Mouse (Mus musculus) spleen, postnatal 10 days (tissue): ENCODE measurements around the gene Slc27a2.

Experiments used
- DNase-seq, 2 experiments: peaks; one replicate each; pipeline ENCODE4 v3.0.0; 2021 to 2022; ENCODE audit warnings: low spot score in 2 of 2

Slc27a2 gene

GRCm38 (mm10) chr2:126553291-126553639 is 1.1 kb downstream of the Slc27a2 start:
- peak in 1 of 2 experiments; percentile 16 for DNase-seq

- no peak for DNase-seq
Measured at GRCm38 (mm10) chr2:126555533-126555932, 3.3 kb downstream of the Slc27a2 start.

GRCm38 (mm10) chr2:126560094-126560493 is 7.9 kb downstream of the Slc27a2 start:
- DNase-seq, result no peak

- DNase-seq, result no peak
Measured at GRCm38 (mm10) chr2:126563411-126564105, 11.4 kb downstream of the Slc27a2 start.

- no peak for DNase-seq
Measured at GRCm38 (mm10) chr2:126572163-126572562, 20.0 kb downstream of the Slc27a2 start.

GRCm38 (mm10) chr2:126572747-126573146 is 20.5 kb downstream of the Slc27a2 start:
- DNase-seq, result no peak

- no peak for DNase-seq
Measured at GRCm38 (mm10) chr2:126575391-126576176, 23.4 kb downstream of the Slc27a2 start.

- no peak for DNase-seq
Measured at GRCm38 (mm10) chr2:126577362-126577761, 25.2 kb downstream of the Slc27a2 start.

GRCm38 (mm10) chr2:126579282-126579681 is 27.1 kb downstream of the Slc27a2 start:
- no peak for DNase-seq

- DNase-seq, result no peak
Measured at GRCm38 (mm10) chr2:126583960-126584359, 31.8 kb downstream of the Slc27a2 start.

- no peak for DNase-seq
Measured at GRCm38 (mm10) chr2:126584621-126585369, 32.6 kb downstream of the Slc27a2 start.

- DNase-seq, result no peak
Measured at GRCm38 (mm10) chr2:126587468-126587867, 35.3 kb downstream of the Slc27a2 start.

- DNase-seq, result no peak
Measured at GRCm38 (mm10) chr2:126591304-126591703, 39.1 kb downstream of the Slc27a2 start.

GRCm38 (mm10) chr2:126593831-126594610 is 41.8 kb downstream of the Slc27a2 start:
- DNase-seq, result peak; percentile 47 to 83

GRCm38 (mm10) chr2:126596347-126597072 is 44.3 kb downstream of the Slc27a2 start:
- no peak for DNase-seq

GRCm38 (mm10) chr2:126597279-126598241 is 45.4 kb downstream of the Slc27a2 start:
- DNase-seq, result no peak

GRCm38 (mm10) chr2:126598359-126598758 is 46.2 kb downstream of the Slc27a2 start:
- DNase-seq, result no peak

- DNase-seq, result no peak
Measured at GRCm38 (mm10) chr2:126599005-126599404, 46.8 kb downstream of the Slc27a2 start.

GRCm38 (mm10) chr2:126600533-126600932 is 48.3 kb downstream of the Slc27a2 start:
- DNase-seq, result no peak
